Mouse (Mus musculus) brown adipose tissue, adult 24 weeks (tissue): ENCODE data around the gene Kcnmb4. TPM values are rescaled to one million over a fixed set of nuclear protein-coding genes. Genes with fewer than 3 reads are reported as not detected.
A peak's percentile ranks its signal among the peaks of the same experiment; 100 is the strongest.

Source experiments
- H3K27ac ChIP-seq: fragments of 200-500 bp; replicated peaks from 2 replicates; pipeline ENCODE4 v1.5.1; 2012; ENCODE audit warnings: low read depth, mild to moderate bottlenecking, low read length
- H3K4me1 ChIP-seq: fragments of 200-500 bp; 2 replicates; pipeline ENCODE4 v1.6.1; 2012; ENCODE audit warnings: low read length, mixed read lengths; ENCODE audit not compliant: control insufficient read depth, insufficient read depth, insufficient read length
- H3K4me3 ChIP-seq: fragments of 200-500 bp; 2 replicates; pipeline ENCODE4 v1.5.1; 2012; ENCODE audit warnings: low read depth, mild to moderate bottlenecking, low read length, moderate library complexity; ENCODE audit not compliant: insufficient read depth
- polyA plus RNA-seq: library from polyadenylated mRNA; stranded (reverse); fragments of >200 nt; gene quantifications from 2 replicates; pipeline ENCODE4 v1.2.4, GENCODE M21; 2012; ENCODE audit not compliant: missing spikeins, insufficient read depth, insufficient read length

The Kcnmb4 gene
- polyA plus RNA-seq, 1 experiment = not detected

GRCm38 (mm10) chr10:116472579-116472978 is 1.1 kb downstream of the Kcnmb4 start:
- H3K4me3 ChIP-seq = peak overlapping the region; percentile 42; the same call in 1 of the 2 replicates
- H3K4me1 ChIP-seq = peaks cover 3% of the 10 kb centered on the region; the same call in 1 of the 2 replicates
- no peak overlapping the region for H3K27ac ChIP-seq

GRCm38 (mm10) chr10:116470306-116470925 is 3.3 kb downstream of the Kcnmb4 start:
- Histone ChIP-seq H3K27ac (no peak overlapping the region), H3K4me3 (no peak overlapping the region), H3K4me1 (peaks cover 3% of the 10 kb centered on the region; the same call in 1 of the 2 replicates)

- H3K27ac ChIP-seq = no peak overlapping the region
Observed at GRCm38 (mm10) chr10:116468094-116468493, 5.6 kb downstream of the Kcnmb4 start.

GRCm38 (mm10) chr10:116463753-116464345 is 9.8 kb downstream of the Kcnmb4 start:
- Histone ChIP-seq H3K27ac (no peak overlapping the region), H3K4me3 (no peak overlapping the region), H3K4me1 (no peaks in the 10 kb centered on the region)

More at GRCm38 (mm10) chr10:116468094-116468493, 5.6 kb downstream of the Kcnmb4 start:
- Histone ChIP-seq H3K4me3 (no peak overlapping the region), H3K4me1 (no peaks in the 10 kb centered on the region)

- H3K27ac ChIP-seq = no peak overlapping the region
- H3K4me3 ChIP-seq = no peak overlapping the region
- H3K4me1 ChIP-seq = no peaks in the 10 kb centered on the region
Observed at GRCm38 (mm10) chr10:116461443-116461842, 12.2 kb downstream of the Kcnmb4 start.

- no peak overlapping the region for H3K27ac ChIP-seq
- no peaks in the 10 kb centered on the region for H3K4me1 ChIP-seq
- H3K4me3 ChIP-seq = no peak overlapping the region
Observed at GRCm38 (mm10) chr10:116458786-116459185, 14.9 kb downstream of the Kcnmb4 start.

- no peaks in the 10 kb centered on the region for H3K4me1 ChIP-seq
- no peak overlapping the region for H3K27ac ChIP-seq
- H3K4me3 ChIP-seq = no peak overlapping the region
Observed at GRCm38 (mm10) chr10:116452771-116453170, 20.9 kb downstream of the Kcnmb4 start.

GRCm38 (mm10) chr10:116450621-116451020 is 23.1 kb downstream of the Kcnmb4 start:
- Histone ChIP-seq H3K27ac (no peak overlapping the region), H3K4me1 (no peaks in the 10 kb centered on the region), H3K4me3 (no peak overlapping the region)

- no peak overlapping the region for H3K27ac ChIP-seq
- H3K4me1 ChIP-seq = no peaks in the 10 kb centered on the region
- H3K4me3 ChIP-seq = no peak overlapping the region
Observed at GRCm38 (mm10) chr10:116448166-116448565, 25.5 kb downstream of the Kcnmb4 start.

- Histone ChIP-seq H3K4me1 (no peaks in the 10 kb centered on the region), H3K4me3 (no peak overlapping the region), H3K27ac (no peak overlapping the region)
Observed at GRCm38 (mm10) chr10:116447176-116447575, 26.5 kb downstream of the Kcnmb4 start.

- no peak overlapping the region for H3K4me3 ChIP-seq
- H3K4me1 ChIP-seq = no peaks in the 10 kb centered on the region
- H3K27ac ChIP-seq = no peak overlapping the region
Observed at GRCm38 (mm10) chr10:116446040-116446439, 27.6 kb downstream of the Kcnmb4 start.

GRCm38 (mm10) chr10:116444826-116445225 is 28.9 kb downstream of the Kcnmb4 start:
- Histone ChIP-seq H3K4me1 (no peaks in the 10 kb centered on the region), H3K27ac (no peak overlapping the region)

GRCm38 (mm10) chr10:116444371-116444770 is 29.3 kb downstream of the Kcnmb4 start:
- no peak overlapping the region for H3K27ac ChIP-seq
- no peaks in the 10 kb centered on the region for H3K4me1 ChIP-seq
- no peak overlapping the region for H3K4me3 ChIP-seq

More at GRCm38 (mm10) chr10:116444826-116445225, 28.9 kb downstream of the Kcnmb4 start:
- no peak overlapping the region for H3K4me3 ChIP-seq

GRCm38 (mm10) chr10:116440946-116441345 is 32.7 kb downstream of the Kcnmb4 start:
- Histone ChIP-seq H3K4me1 (no peaks in the 10 kb centered on the region), H3K27ac (no peak overlapping the region), H3K4me3 (no peak overlapping the region)

GRCm38 (mm10) chr10:116440088-116440487 is 33.6 kb downstream of the Kcnmb4 start:
- Histone ChIP-seq H3K27ac (no peak overlapping the region), H3K4me1 (no peaks in the 10 kb centered on the region), H3K4me3 (no peak overlapping the region)

- Histone ChIP-seq H3K4me1 (no peaks in the 10 kb centered on the region), H3K4me3 (no peak overlapping the region), H3K27ac (no peak overlapping the region)
Observed at GRCm38 (mm10) chr10:116435455-116435854, 38.2 kb downstream of the Kcnmb4 start.
